Mouse (Mus musculus): Measurements from ENCODE around the gene Pax3. TPM values are rescaled to one million over a fixed set of nuclear protein-coding genes. Genes with fewer than 3 reads are reported as not detected.

Gene Pax3
- total RNA-seq, 1 experiment from 2014 or later, result not detected

DNA sequence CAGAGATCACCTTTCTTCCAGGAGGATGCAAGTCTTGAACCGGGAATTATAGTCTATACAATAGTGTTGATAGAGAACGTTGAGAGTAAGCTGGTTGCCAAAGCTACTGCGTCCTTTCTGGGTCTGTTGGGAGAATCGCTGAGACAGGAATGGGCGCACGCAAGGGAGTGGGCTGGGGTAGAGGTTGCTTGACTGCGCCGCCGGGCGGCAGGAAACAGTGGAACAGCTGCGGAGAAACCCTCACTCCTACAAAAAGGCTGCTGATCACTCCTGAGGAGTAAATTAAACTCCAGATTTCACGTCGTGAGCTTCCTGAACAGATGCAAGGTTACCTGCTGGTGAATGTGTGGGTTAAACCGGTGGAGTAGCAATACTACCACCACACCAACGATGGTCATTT lies 3.3 kb upstream of the Pax3 start:
- no peak for ATAC-seq (replicated peaks; ENCODE audit: low read depth, poor library complexity, severe bottlenecking)

GRCm38 (mm10) chr1:78199221-78199620 lies 2.3 kb upstream of the Pax3 start:
- ATAC-seq (replicated peaks; ENCODE audit: low read depth, poor library complexity, severe bottlenecking), result no peak

DNA sequence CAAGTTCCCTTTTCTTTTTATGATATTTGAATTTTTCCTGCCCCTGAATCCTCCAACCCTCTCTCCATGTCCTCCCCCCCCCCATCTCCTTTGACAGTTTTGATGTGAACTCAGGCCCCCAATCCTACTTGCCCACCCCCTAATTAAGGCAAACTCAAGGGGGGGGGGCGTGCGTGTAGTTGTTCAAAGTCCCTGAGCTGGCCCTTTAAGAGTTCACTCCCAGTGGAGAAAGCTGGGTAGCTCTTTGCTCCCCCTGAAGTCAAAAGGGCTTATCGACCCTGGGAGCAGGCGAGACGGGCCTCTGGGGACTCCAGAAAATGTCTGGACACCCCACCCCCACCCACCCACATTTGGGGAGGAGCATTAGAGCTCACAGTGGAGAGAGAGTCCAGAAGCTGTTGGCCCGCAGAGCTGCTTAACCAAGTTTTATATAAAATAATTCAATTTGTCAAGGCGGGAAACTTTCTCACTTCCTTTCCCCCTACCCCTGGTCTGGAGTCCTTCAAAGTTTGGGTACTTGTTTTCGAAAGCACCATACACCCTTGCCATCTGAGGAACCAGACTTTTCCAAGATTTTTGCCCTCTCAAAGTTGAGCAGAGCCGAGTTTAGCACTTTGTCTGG lies 1.5 kb upstream of the Pax3 start:
- no peak for ATAC-seq (replicated peaks; ENCODE audit: low read depth, poor library complexity, severe bottlenecking)

DNA sequence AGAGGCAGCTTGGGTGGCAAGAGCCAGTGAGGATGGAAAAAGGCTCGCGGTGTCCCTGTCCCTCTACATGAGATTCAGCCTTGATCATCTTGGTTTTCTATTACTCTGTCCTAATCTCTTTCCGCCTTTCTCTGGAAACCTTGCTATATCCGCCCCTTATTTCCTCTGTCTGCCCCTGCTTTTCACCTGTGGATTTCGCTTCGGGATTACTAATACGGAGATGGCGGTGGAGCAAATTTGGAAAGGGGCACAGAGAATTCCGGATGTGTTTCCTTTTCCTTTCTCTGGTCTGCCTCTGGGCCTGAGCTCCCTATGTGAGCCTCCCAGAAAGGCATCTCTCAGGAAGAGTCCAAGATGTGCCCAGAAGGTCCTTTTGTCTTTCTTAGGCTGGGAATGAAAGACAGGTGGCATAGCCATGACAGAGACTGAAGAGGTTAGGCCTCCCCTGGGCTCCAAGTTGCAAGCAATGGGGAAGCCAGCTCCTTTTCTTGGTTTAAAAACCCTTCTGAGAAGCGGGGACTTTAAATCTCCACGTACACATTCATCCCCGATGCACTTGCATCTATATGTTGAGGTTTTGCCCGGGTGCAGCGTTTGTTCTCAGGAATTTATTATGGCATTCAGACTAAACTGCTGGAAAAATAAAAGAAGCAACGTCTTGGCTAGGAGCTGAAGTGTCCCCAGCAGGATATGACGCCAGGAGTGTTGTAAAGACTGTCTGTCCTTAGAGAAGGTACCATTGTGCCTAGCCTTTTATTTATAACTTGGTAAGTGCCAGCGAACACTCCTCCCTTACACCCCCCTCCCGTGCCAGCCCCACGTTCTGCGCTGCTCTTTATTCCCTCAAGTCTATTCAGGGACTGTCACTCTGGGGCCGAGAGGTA lies 659 bp upstream of the Pax3 start:
- no peak for ATAC-seq (replicated peaks; ENCODE audit: low read depth, poor library complexity, severe bottlenecking)

DNA sequence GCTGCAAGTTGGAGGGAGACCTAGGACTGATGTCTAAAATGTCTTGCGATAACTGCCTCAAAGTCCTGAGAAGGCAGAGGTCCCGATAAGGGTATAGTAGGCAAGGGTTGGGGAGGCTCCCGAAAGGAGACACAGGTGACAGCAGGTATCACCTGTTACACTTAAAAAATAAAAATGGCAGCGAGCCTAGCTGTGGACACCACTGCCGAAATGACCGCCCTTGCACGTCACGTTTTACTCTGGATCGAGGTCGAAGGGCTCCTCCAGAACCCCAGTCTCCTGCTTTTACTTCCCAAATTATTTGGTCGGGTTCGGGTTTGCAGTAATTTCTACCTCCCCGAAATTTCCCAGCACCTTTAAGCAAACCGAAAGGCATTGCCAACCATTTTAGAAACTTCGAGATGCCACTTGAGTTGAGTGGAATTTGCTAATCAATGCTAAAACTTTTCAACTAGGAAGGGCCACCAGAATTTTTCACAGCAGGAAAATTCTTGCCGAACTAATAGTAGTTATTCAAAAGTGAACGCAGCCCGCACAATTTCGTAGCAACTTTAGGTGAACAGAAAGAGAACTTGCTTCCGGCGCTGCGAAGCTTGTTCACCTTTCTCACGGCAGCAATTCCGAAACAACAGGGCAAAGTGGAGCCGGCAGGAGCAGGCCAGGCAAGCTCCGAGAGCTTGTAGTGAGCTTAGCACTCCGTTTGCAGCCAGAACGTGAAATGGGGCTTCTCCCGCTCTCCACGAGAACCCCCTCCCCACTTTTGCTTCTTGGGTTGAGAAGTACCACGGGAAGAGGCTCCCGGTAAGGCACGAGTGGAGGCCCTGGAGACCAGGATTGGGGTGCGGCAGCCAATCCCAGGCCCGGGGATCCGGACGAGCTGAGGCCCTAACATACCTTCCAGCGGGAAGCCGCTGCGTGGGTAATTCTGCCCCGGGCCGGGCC lies 892 bp downstream of the Pax3 start:
- ATAC-seq (replicated peaks; ENCODE audit: low read depth, poor library complexity, severe bottlenecking), result no peak; the same call in 1 of the 2 replicates

DNA sequence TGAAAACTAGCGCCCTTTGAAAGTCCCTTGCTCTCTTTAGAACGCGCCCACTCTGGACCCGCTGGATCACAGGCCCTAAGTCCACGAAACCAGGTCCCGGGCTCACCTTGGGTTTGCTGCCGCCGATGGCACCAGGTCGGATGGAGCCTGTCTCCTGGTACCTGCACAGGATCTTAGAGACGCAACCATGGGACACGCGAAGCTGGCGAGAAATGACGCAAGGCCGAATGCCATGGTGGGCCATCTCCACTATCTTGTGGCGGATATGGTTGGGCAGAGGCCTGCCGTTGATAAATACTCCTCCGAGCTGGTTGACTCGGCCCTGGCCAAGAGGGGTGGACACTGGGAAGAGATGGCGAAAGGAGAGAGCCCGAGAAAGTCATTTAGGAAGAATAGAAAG lies 1.8 kb downstream of the Pax3 start:
- no peak for ATAC-seq (replicated peaks; ENCODE audit: low read depth, poor library complexity, severe bottlenecking)

GRCm38 (mm10) chr1:78194381-78195047 lies 2.4 kb downstream of the Pax3 start:
- ATAC-seq (replicated peaks; ENCODE audit: low read depth, poor library complexity, severe bottlenecking), result no peak

- no peak for ATAC-seq (replicated peaks; ENCODE audit: low read depth, poor library complexity, severe bottlenecking)
These were observed 3.4 kb downstream of the Pax3 start for GRCm38 (mm10) chr1:78193465-78193991.

DNA sequence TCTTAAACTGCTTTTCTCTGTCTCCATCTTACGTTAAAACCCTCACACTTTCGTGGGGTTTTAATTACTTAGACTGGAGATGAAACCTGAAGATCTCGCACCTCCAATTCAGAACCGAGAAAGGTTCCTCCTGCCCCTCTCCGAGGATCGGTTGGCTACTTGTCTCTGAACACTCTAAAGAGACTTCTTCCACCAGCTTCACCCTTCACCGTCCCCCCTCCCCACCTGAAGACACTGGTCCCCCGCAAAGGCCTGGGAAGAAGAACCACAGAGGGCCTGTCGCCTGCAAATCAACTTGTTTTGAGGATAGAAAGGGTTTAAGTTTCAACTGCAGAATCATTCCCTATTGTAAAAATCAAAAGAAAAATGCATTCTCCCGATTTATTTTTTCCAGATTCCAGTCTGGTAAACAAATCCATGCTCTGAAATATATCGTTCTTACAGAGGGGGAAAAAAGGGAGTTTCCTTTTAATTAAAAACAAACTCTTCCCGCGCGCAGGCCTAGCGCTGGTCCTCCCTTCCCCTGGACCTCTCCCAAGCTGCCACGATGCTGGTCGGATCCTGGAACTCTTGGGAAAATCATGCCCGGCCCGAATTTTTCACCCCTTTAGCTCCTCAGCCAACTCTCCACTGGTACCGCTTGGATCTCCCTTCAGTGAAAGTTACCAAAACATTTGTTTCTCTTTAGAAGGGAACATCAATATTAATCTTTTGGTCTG lies 4.0 kb downstream of the Pax3 start:
- ATAC-seq (replicated peaks; ENCODE audit: low read depth, poor library complexity, severe bottlenecking), result no peak

DNA sequence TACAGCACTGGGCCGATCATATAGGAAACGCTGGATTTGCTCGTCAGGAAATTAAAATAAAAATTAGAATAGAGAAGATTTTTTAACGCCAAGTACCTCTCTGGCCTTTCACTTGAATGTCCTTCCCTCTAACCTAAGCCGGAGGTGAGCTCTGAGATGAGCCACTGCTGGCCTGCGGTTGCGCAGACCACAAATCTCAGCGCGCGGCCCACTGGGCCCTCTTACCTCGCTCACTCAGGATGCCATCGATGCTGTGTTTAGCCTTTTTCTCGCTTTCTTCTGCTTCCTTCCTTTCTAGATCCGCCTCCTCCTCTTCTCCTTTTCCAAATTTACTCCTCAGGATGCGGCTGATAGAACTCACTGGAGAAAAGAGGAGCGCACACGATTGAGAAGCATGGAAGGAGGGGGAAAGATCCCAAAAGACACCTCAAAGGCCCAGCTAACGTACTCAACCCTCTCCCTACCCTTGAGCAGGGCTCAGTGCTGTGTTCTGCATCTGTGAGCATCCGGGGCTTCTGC lies 4.7 kb downstream of the Pax3 start:
- ATAC-seq (replicated peaks; ENCODE audit: low read depth, poor library complexity, severe bottlenecking), result no peak

GRCm38 (mm10) chr1:78191761-78192160 lies 5.2 kb downstream of the Pax3 start:
- ATAC-seq (replicated peaks; ENCODE audit: low read depth, poor library complexity, severe bottlenecking), result no peak

DNA sequence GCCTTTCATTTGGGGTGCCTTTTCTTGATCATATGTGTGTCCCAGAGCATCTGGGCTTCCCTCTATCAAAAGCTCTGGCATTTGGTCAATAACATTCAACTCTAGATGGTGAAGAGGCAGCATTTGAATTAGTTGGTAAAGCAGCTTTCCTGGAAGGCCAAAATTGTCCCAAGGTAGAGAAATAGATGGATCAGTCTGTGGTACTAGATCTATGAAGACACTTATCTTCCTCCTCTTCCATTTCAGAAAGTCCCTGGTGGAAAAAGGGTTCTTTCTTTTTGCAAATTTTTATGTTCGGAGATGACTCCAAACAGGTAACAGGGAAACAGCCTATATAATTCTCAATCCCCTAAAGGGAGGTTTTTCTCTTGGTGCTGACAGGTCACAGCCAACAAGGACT lies 5.6 kb downstream of the Pax3 start:
- no peak for ATAC-seq (replicated peaks; ENCODE audit: low read depth, poor library complexity, severe bottlenecking)

- no peak for ATAC-seq (replicated peaks; ENCODE audit: low read depth, poor library complexity, severe bottlenecking)
These were observed 6.4 kb downstream of the Pax3 start for GRCm38 (mm10) chr1:78190386-78191111.

GRCm38 (mm10) chr1:78189501-78190345 lies 7.2 kb downstream of the Pax3 start:
- ATAC-seq (replicated peaks; ENCODE audit: low read depth, poor library complexity, severe bottlenecking), result peak; percentile 31; the same call in 1 of the 2 replicates

DNA sequence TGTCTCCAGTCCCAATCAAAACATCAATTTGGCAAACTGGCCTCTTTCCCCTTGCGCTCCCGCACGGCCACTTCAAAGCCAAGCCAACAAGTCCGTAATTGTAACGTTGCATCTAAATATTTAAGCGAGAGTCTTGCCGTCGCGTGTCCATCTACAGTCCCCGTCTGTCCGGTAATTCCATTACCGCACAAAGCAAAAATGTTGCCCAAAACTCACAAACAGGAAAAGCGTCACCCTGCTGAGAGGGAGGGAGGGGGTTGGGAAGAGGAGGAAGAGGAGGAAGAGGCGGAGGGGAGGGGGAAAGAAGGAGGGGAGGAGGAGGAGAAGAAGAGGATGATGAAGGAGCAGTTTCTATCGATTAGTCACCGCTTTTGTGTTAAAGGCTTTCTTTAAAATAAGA lies 7.9 kb downstream of the Pax3 start:
- no peak for ATAC-seq (replicated peaks; ENCODE audit: low read depth, poor library complexity, severe bottlenecking)

- no peak for ATAC-seq (replicated peaks; ENCODE audit: low read depth, poor library complexity, severe bottlenecking)
These were observed 8.6 kb downstream of the Pax3 start for GRCm38 (mm10) chr1:78188299-78188698.

- no peak for ATAC-seq (replicated peaks; ENCODE audit: low read depth, poor library complexity, severe bottlenecking)
These were observed 9.2 kb downstream of the Pax3 start for GRCm38 (mm10) chr1:78187788-78188173.

Measured in common myeloid progenitor, adult 5-6 weeks (primary cell).